Mouse (Mus musculus): ENCODE measurements around the gene Dync1h1.

GRCm38 (mm10) chr12:110553362-110553761 is 47.9 kb upstream of the Dync1h1 start:
- no peak for TF ChIP-seq CHD2 (IDR thresholded peaks at IDR 0.05; ENCODE audit: low read depth, low read length)
- TF ChIP-seq ZC3H11A (IDR thresholded peaks at IDR 0.05; ENCODE audit: borderline replicate concordance, low read depth, low read length): no peak
- no peak for TF ChIP-seq ZNF384 (IDR thresholded peaks at IDR 0.05; ENCODE audit: low read depth, low read length)
- TF ChIP-seq MAFK (IDR thresholded peaks at IDR 0.05; ENCODE audit: insufficient read depth, low read depth, low read length): no peak
